Mouse (Mus musculus) mouse trophoblast stem cell (cell line): ENCODE results near the gene Snx20.

ENCODE experiments used
- in situ Hi-C, 2 experiments: fragments of 300-500 bp; cut with MseI, MboI; formaldehyde crosslinking; loops; 2 replicates in 1 of 2; 3 replicates in 1 of 2; pipeline ENCODE4 v1.15.1; 2025

Gene Snx20

DNA sequence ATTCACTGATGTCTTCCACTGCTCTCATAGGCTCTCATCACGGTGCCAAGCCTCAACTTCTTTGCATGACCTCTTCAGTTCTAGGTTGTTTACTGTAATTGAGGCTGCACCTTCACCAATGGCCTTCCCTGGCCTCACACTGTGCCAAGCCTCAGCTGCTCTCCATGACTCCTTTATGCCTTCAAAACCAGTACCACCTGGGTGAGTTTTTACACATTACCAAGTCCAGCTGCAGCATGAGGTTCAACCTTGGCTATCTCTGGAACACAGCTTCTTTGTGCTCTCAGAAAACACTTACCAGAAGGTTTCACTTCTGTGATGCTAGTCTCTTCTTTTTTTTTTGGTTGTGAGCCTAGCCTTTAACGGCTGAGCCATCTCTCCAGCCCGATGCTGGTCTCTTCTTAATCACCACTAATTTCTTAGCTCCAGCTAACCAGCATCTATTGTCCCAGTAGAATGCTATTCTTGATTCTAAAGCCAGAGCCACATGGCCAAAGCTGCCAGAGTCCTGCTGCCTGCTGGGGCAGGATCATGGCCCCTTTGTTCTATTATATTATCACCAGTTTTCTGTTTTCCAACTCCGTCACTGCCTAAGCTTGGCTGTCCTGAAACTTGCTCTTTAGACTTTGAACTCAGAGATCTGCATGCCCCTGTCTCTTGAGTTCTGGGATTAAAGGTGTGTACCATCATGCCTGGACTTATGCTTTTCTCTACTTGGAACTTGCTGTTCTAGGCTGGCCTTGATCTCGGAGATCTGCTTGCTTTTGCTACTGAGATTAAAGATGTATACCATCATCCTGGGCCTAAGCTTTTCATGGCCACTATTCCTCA lies 7.0 kb upstream of the Snx20 start:
- in situ Hi-C loops, result no loop called here

GRCm38 (mm10) chr8:88638908-88639307 lies 3.0 kb upstream of the Snx20 start:
- in situ Hi-C loops, result no loop called here

GRCm38 (mm10) chr8:88637092-88638000 lies 1.4 kb upstream of the Snx20 start:
- in situ Hi-C loops, result no loop called here

DNA sequence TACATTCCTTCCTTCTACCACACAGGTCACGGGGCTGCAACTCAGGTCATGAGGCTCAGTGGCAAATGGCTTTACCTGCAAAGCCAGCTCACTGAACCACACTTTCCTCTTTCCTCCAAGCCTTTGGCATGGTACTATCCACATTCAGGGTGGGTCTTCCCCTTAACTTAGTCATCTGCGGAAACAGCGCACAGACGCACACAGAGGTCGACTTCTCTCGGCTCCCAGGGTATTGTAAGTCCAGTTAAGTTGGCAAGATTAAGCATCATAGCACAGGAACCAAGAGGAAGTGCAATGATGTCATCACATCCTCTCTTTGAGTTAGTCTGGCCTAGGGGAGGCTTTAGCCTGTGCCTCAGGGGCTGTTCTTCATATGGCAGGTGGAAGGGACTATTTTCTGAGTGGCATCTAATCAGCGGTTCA lies 2.6 kb downstream of the Snx20 start:
- in situ Hi-C loops, result no loop called here

GRCm38 (mm10) chr8:88631081-88631480 lies 4.8 kb downstream of the Snx20 start:
- in situ Hi-C loops, result no loop called here

DNA sequence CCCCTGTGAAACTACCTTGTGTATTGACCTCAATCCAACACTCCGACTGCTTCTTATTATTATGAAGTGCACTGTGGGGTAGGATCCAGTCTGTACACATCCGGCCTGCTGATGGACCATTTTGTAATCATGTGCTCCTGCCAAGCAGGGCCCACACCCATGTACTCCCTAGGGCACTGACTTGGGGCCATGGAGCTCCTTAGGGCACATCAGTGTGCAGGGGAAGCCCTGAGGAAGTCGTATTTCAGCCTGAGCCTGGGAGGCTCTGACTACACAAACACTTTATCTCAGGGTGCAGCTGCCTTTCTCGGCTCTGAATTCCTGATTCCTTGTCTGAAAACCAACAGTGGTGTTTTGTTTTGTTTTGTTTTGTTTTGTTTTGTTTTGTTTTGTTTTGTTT lies 5.7 kb downstream of the Snx20 start:
- in situ Hi-C loops, result no loop called here

DNA sequence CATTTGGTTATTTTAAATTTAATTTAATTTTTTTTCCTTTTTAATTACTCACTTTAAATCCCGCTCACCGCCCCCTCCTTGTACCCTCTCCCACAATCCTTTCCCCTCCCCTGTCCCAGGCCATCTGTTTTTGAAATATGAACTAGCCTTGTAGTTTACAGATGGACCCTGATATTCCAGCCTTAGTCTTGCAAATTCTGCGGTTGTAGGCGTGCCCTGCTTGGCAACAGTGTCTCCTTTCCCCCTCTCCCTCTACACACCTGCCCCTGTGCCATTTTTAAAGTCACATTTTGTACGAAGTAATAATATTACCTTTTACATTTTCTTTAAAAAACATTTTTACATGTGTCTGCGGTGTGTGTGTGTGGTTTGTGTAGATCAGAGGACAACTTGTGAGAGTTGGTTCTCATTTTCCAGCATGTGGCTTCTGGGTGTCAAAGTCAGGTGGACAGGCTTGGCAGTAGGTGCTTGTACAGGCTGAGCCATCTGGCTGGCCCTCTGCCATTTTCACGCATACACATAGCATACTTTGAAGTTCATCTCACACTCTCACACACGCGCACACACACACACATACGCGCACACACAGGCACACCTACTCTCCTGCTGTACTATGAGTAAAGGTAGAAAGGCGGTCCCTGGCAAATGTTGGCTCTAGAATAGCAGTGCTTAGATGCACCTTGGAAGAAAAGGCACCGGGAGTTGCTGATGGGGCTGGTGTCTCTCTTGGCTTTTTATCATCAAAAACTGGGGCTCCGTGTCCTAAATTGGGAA lies 7.7 kb downstream of the Snx20 start:
- in situ Hi-C loops, result no loop called here

- in situ Hi-C loops, result no loop called here
These were observed 8.5 kb downstream of the Snx20 start for GRCm38 (mm10) chr8:88627265-88627991.

- in situ Hi-C loops, result no loop called here
These were observed 9.0 kb downstream of the Snx20 start for GRCm38 (mm10) chr8:88626940-88627264.

- in situ Hi-C loops, result no loop called here
These were observed 9.5 kb downstream of the Snx20 start for GRCm38 (mm10) chr8:88626433-88626832.

GRCm38 (mm10) chr8:88624276-88624675 lies 11.7 kb downstream of the Snx20 start:
- in situ Hi-C loops, result loop anchor here in 1 of 2 experiments (5.0 kb wide), 1 partner anchor 262 kb away; the partner anchor contains the start of gene Brd7

DNA sequence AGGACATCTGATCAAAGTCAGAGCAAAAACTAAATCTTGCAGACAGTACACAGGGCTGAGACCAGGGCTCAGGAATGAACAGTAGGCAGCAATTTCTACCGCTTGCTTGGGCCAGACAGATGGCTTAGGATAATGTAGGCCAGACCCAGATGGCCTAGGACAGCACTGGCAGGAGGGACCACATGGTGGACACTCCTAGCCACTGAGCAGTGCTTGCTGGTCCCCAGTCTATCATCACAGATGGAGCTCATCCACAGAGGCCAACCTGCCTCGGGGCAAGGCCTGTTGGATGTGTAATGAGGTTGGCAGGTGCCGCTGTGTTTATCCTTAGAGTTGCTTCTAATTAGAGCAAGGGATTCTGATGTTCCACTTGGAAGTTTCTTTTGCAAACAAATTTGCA lies 12.6 kb downstream of the Snx20 start:
- in situ Hi-C loops, result loop anchor here in 1 of 2 experiments (5.0 kb wide), 1 partner anchor 261 kb away; the partner anchor contains the start of gene Brd7

- in situ Hi-C loops, result loop anchor here in 1 of 2 experiments (5.0 kb wide), 1 partner anchor 259 kb away; the partner anchor contains the start of gene Brd7
These were observed 14.5 kb downstream of the Snx20 start for GRCm38 (mm10) chr8:88621408-88621807.

GRCm38 (mm10) chr8:88620931-88621330 lies 15.0 kb downstream of the Snx20 start:
- in situ Hi-C loops, result loop anchor here in 1 of 2 experiments (5.0 kb wide), 1 partner anchor 259 kb away; the partner anchor contains the start of gene Brd7

DNA sequence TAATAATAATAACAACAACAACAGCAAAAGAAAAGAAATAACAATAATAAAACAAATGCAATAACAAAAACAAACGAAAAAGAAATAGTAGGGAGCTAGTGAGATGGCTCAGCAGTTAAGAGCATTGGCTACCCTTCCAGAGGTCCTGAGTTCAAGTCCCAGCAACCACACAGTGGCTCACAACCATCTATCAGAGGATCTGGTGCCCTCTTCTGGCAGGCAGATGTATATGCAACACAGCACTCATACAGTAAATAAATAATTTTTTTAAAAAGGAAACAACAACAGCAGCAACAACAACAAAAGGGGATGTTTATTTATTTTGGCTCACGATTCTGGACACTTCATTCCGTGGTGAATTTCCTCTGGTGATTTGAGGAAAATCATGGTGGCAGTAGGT lies 16.4 kb downstream of the Snx20 start:
- in situ Hi-C loops, result loop anchor here in 1 of 2 experiments (10.0 kb wide), 1 partner anchor 235 kb away; no protein-coding TSS in a partner anchor

- in situ Hi-C loops, result loop anchor here in 1 of 2 experiments (10.0 kb wide), 1 partner anchor 234 kb away; no protein-coding TSS in a partner anchor
These were observed 17.3 kb downstream of the Snx20 start for GRCm38 (mm10) chr8:88618612-88619011.

DNA sequence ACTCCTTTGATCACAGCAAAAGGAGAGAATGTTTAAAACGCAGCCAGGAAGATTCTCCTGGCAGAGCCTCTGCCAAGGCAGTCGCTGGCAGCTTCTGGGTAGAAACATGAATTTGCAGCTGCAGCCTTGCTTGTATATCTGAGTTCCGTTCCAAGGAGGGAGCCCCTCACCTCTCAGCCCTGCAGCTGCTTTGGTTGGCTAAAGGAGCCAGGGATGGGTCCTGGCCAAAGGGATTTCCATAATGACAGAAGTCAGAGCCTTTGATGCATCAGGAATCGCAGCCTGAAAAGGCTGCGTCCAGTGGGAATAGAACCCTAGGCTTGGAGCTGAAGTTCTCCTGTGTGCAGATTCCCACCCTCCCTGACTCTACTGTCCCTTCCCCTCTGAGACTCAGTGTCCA lies 20.9 kb downstream of the Snx20 start:
- in situ Hi-C loops, result loop anchor here in 1 of 2 experiments (10.0 kb wide), 1 partner anchor 230 kb away; no protein-coding TSS in a partner anchor

DNA sequence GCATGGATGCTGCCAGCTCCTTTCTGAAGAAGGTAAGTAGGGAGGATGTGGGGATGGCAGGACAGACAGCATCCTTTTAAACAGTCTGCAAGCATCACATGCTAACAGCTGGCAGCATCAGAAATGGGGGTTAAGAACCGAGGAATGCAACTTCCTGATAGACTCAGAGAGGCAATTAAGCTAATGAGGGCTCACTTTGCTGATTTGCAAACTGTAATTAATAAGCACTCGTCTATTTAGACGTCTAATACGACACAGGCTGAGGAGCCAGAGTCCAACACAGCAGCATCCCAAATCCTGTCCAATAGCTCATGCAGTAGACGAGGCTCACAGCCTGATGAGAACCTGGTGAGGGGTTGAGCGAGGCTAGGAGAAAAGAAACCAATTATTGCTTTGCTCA lies 25.7 kb downstream of the Snx20 start:
- in situ Hi-C loops, result loop anchor here in 1 of 2 experiments (10.0 kb wide), 1 partner anchor 225 kb away; no protein-coding TSS in a partner anchor

- in situ Hi-C loops, result no loop called here
These were observed 26.9 kb downstream of the Snx20 start for GRCm38 (mm10) chr8:88609036-88609435.

DNA sequence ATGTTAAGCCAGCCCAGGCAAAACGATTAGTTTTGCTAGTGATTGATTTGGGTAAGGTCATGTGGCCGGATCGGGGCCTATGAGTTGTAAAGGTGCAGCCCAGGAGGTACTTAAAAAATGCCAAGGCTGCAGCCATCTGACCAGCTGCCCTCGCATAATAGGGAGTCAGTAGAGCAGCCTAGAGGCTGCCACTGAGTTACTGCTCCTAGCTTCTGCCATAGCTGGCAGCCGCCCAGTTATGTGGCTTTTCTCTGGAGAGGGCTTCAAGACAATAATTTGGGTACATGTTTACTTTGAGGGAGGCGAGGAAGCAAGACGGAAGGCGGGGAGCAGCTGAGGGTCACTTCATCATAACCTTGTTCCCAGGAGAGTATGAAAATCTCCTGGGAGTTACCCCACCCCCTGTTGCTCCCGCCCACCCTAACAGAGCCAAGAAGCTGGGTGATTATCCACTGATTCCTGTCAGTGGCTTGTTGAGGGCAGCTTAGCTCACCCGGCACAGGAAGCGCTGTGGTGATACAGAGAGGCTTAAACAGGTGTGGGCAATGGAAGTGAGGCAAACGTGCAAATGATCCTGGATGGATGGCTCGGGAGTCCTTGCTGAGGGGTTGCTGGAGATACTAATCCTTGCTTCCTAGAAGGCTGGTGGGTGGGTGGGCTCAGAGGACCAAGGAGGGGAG lies 30.4 kb downstream of the Snx20 start:
- in situ Hi-C loops, result no loop called here
